Mouse (Mus musculus): ENCODE data around the gene Coasy. TPM values are rescaled to one million over a fixed set of nuclear protein-coding genes. Genes with fewer than 3 reads are reported as not detected.

The Coasy gene
- polyA plus RNA-seq (2015; fragmentation: Nextera tagmentation; extraction: Ambion mirVana): 39.9 and 45.5 TPM in 2 replicates

GRCm38 (mm10) chr11:101082208-101083082 lies at the start of gene Coasy:
TSS of gene Coasy (plus strand) at chr11:101082565.
- Histone ChIP-seq H3K27me3 (peaks cover 39% of the 10 kb centered on the region), H3K9ac (peak within 1 kb of the TSS; percentile 95), H3K4me2 (peak within 1 kb of the TSS; percentile 99), H3K4me3 (peak within 1 kb of the TSS; percentile 69), H3K27ac (replicated peaks) (peak within 1 kb of the TSS; percentile 92), H3K36me3 (peaks cover 6% of the 10 kb centered on the region; the same call in 1 of the 2 replicates), H3K4me1 (replicated peaks) (peaks cover 47% of the 10 kb centered on the region), H3K9me3 (no peaks in the 10 kb centered on the region)
- WGBS: under 1% methylated on average over 51 of the region's 51 CpGs
- peak; percentile 89 for ATAC-seq (ENCODE audit: low read depth)

- ATAC-seq (ENCODE audit: low read depth): no peak
- Histone ChIP-seq H3K4me3 (no peak overlapping the region), H3K4me1 (replicated peaks) (no peaks in the 10 kb centered on the region), H3K4me2 (no peak overlapping the region), H3K36me3 (peaks cover 92% of the 10 kb centered on the region), H3K27ac (replicated peaks) (no peak overlapping the region), H3K27me3 (no peaks in the 10 kb centered on the region), H3K9me3 (no peaks in the 10 kb centered on the region), H3K9ac (no peak overlapping the region)
- WGBS: 95% methylated on average over 17 of the region's 17 CpGs
Measured at GRCm38 (mm10) chr11:101033856-101034500, 48.4 kb upstream of the Coasy start.

GRCm38 (mm10) chr11:101034614-101035327 lies 47.6 kb upstream of the Coasy start:
- Histone ChIP-seq H3K9me3 (no peaks in the 10 kb centered on the region), H3K4me2 (no peak overlapping the region), H3K4me3 (no peak overlapping the region), H3K27me3 (no peaks in the 10 kb centered on the region), H3K36me3 (peaks cover 96% of the 10 kb centered on the region), H3K4me1 (replicated peaks) (no peaks in the 10 kb centered on the region), H3K27ac (replicated peaks) (no peak overlapping the region), H3K9ac (no peak overlapping the region)
- ATAC-seq (ENCODE audit: low read depth): no peak
- WGBS: 95% methylated on average over 8 of the region's 8 CpGs

- no peak overlapping the region for H3K27ac ChIP-seq (replicated peaks)
- 83% methylated on average over 4 of the region's 4 CpGs for WGBS
- ATAC-seq (ENCODE audit: low read depth): no peak
- H3K9ac ChIP-seq: no peak overlapping the region
- peaks cover 96% of the 10 kb centered on the region for H3K36me3 ChIP-seq
- no peaks in the 10 kb centered on the region for H3K9me3 ChIP-seq
- H3K4me2 ChIP-seq: no peak overlapping the region
- no peak overlapping the region for H3K4me3 ChIP-seq
- H3K27me3 ChIP-seq: no peaks in the 10 kb centered on the region
- no peaks in the 10 kb centered on the region for H3K4me1 ChIP-seq (replicated peaks)
Measured at GRCm38 (mm10) chr11:101035328-101035695, 47.1 kb upstream of the Coasy start.

GRCm38 (mm10) chr11:101037795-101038194 lies 44.6 kb upstream of the Coasy start:
- Histone ChIP-seq H3K36me3 (peaks cover 97% of the 10 kb centered on the region), H3K27ac (replicated peaks) (no peak overlapping the region), H3K4me2 (no peak overlapping the region), H3K9ac (no peak overlapping the region), H3K9me3 (no peaks in the 10 kb centered on the region), H3K27me3 (no peaks in the 10 kb centered on the region), H3K4me3 (no peak overlapping the region), H3K4me1 (replicated peaks) (no peaks in the 10 kb centered on the region)
- no peak for ATAC-seq (ENCODE audit: low read depth)
- WGBS: 82% methylated on average over 10 of the region's 10 CpGs

- WGBS: 87% methylated on average over 4 of the region's 4 CpGs
- ATAC-seq (ENCODE audit: low read depth): no peak
- no peak overlapping the region for H3K27ac ChIP-seq (replicated peaks)
Measured at GRCm38 (mm10) chr11:101045826-101046225, 36.5 kb upstream of the Coasy start.

GRCm38 (mm10) chr11:101046440-101046839 lies 35.9 kb upstream of the Coasy start:
- peaks cover 100% of the 10 kb centered on the region for H3K36me3 ChIP-seq
- H3K4me2 ChIP-seq: no peak overlapping the region
- H3K9ac ChIP-seq: no peak overlapping the region
- no peak for ATAC-seq (ENCODE audit: low read depth)
- no peaks in the 10 kb centered on the region for H3K27me3 ChIP-seq
- H3K27ac ChIP-seq (replicated peaks): no peak overlapping the region
- no peak overlapping the region for H3K4me3 ChIP-seq
- H3K4me1 ChIP-seq (replicated peaks): no peaks in the 10 kb centered on the region
- WGBS: 79% methylated on average over 9 of the region's 9 CpGs
- no peaks in the 10 kb centered on the region for H3K9me3 ChIP-seq

More at GRCm38 (mm10) chr11:101045826-101046225, 36.5 kb upstream of the Coasy start:
- H3K4me3 ChIP-seq: no peak overlapping the region
- H3K9ac ChIP-seq: no peak overlapping the region
- no peaks in the 10 kb centered on the region for H3K9me3 ChIP-seq
- no peaks in the 10 kb centered on the region for H3K4me1 ChIP-seq (replicated peaks)
- H3K4me2 ChIP-seq: no peak overlapping the region
- H3K36me3 ChIP-seq: peaks cover 100% of the 10 kb centered on the region
- H3K27me3 ChIP-seq: no peaks in the 10 kb centered on the region

GRCm38 (mm10) chr11:101047502-101047901 lies 34.9 kb upstream of the Coasy start:
- WGBS: 88% methylated on average over 3 of the region's 3 CpGs
- Histone ChIP-seq H3K27ac (replicated peaks) (no peak overlapping the region), H3K9ac (no peak overlapping the region), H3K4me3 (no peak overlapping the region), H3K4me2 (no peak overlapping the region), H3K9me3 (no peaks in the 10 kb centered on the region), H3K36me3 (peaks cover 100% of the 10 kb centered on the region), H3K4me1 (replicated peaks) (no peaks in the 10 kb centered on the region), H3K27me3 (no peaks in the 10 kb centered on the region)
- ATAC-seq (ENCODE audit: low read depth): no peak

- no peak overlapping the region for H3K27ac ChIP-seq (replicated peaks)
- no peak overlapping the region for H3K4me2 ChIP-seq
- no peaks in the 10 kb centered on the region for H3K9me3 ChIP-seq
- no peaks in the 10 kb centered on the region for H3K4me1 ChIP-seq (replicated peaks)
- no peak for ATAC-seq (ENCODE audit: low read depth)
- H3K27me3 ChIP-seq: no peaks in the 10 kb centered on the region
- no peak overlapping the region for H3K9ac ChIP-seq
- peaks cover 100% of the 10 kb centered on the region for H3K36me3 ChIP-seq
- no peak overlapping the region for H3K4me3 ChIP-seq
- 87% methylated on average over 9 of the region's 9 CpGs for WGBS
Measured at GRCm38 (mm10) chr11:101050359-101050758, 32.0 kb upstream of the Coasy start.

GRCm38 (mm10) chr11:101051051-101051493 lies 31.3 kb upstream of the Coasy start:
- WGBS: 87% methylated on average over 6 of the region's 6 CpGs
- H3K36me3 ChIP-seq: peaks cover 100% of the 10 kb centered on the region
- ATAC-seq (ENCODE audit: low read depth): no peak
- no peaks in the 10 kb centered on the region for H3K27me3 ChIP-seq
- no peak overlapping the region for H3K4me2 ChIP-seq
- H3K27ac ChIP-seq (replicated peaks): no peak overlapping the region
- H3K9ac ChIP-seq: no peak overlapping the region
- H3K9me3 ChIP-seq: no peaks in the 10 kb centered on the region
- H3K4me1 ChIP-seq (replicated peaks): no peaks in the 10 kb centered on the region
- H3K4me3 ChIP-seq: no peak overlapping the region

- no peak for ATAC-seq (ENCODE audit: low read depth)
- Histone ChIP-seq H3K4me1 (replicated peaks) (no peaks in the 10 kb centered on the region), H3K36me3 (peaks cover 100% of the 10 kb centered on the region), H3K4me3 (no peak overlapping the region), H3K27ac (replicated peaks) (no peak overlapping the region), H3K27me3 (no peaks in the 10 kb centered on the region), H3K4me2 (no peak overlapping the region), H3K9ac (no peak overlapping the region), H3K9me3 (no peaks in the 10 kb centered on the region)
- 83% methylated on average over 8 of the region's 8 CpGs for WGBS
Measured at GRCm38 (mm10) chr11:101051617-101052016, 30.7 kb upstream of the Coasy start.

All from neural tube, embryonic 13.5 days (tissue).